Mouse (Mus musculus) adrenal gland, postnatal 10 days (tissue): Measurements from ENCODE around the gene Cdk6. TPM values are rescaled to one million over a fixed set of nuclear protein-coding genes. Genes with fewer than 3 reads are reported as not detected.
A peak's percentile ranks its signal among the peaks of the same experiment; 100 is the strongest.

Experiments used
- DNase-seq: peaks from one replicate; pipeline ENCODE4 v3.0.0; 2021; ENCODE audit warnings: mixed read lengths
- total RNA-seq, 2 experiments: library from RNA; stranded (reverse); gene quantifications; 2 replicates each; pipeline ENCODE4 v1.2.3; 2021

The Cdk6 gene
- total RNA-seq, 2 experiments from 2014 or later: 24.2 to 30.8 TPM

- DNase-seq: no peak
These were observed 141.9 kb downstream of the Cdk6 start for GRCm38 (mm10) chr5:3483054-3483722.

- no peak for DNase-seq
These were observed 145.4 kb downstream of the Cdk6 start for GRCm38 (mm10) chr5:3486579-3487282.

GRCm38 (mm10) chr5:3488146-3488774 lies 147.0 kb downstream of the Cdk6 start:
- DNase-seq: no peak

GRCm38 (mm10) chr5:3490358-3490757 lies 149.1 kb downstream of the Cdk6 start:
- DNase-seq: no peak

- DNase-seq: peak; percentile 83
These were observed 149.8 kb downstream of the Cdk6 start for GRCm38 (mm10) chr5:3491084-3491483.

GRCm38 (mm10) chr5:3491883-3492282 lies 150.6 kb downstream of the Cdk6 start:
- no peak for DNase-seq

GRCm38 (mm10) chr5:3492776-3493636 lies 151.7 kb downstream of the Cdk6 start:
- DNase-seq: no peak

GRCm38 (mm10) chr5:3493968-3494367 lies 152.7 kb downstream of the Cdk6 start:
- DNase-seq: no peak

- no peak for DNase-seq
These were observed 153.3 kb downstream of the Cdk6 start for GRCm38 (mm10) chr5:3494452-3495187.

- no peak for DNase-seq
These were observed 156.2 kb downstream of the Cdk6 start for GRCm38 (mm10) chr5:3497505-3497925.

GRCm38 (mm10) chr5:3500298-3500697 lies 159.0 kb downstream of the Cdk6 start:
- no peak for DNase-seq

- DNase-seq: no peak
These were observed 159.8 kb downstream of the Cdk6 start for GRCm38 (mm10) chr5:3500957-3501563.

GRCm38 (mm10) chr5:3501564-3502001 lies 160.3 kb downstream of the Cdk6 start:
- DNase-seq: peak; percentile 45

GRCm38 (mm10) chr5:3502610-3503350 lies 161.5 kb downstream of the Cdk6 start:
- peak; percentile 57 for DNase-seq

GRCm38 (mm10) chr5:3503373-3503772 lies 162.1 kb downstream of the Cdk6 start:
- no peak for DNase-seq

GRCm38 (mm10) chr5:3503836-3504323 lies 162.6 kb downstream of the Cdk6 start:
- DNase-seq: no peak

- DNase-seq: no peak
These were observed 163.2 kb downstream of the Cdk6 start for GRCm38 (mm10) chr5:3504453-3504852.

GRCm38 (mm10) chr5:3505553-3505952 lies 164.3 kb downstream of the Cdk6 start:
- no peak for DNase-seq

- DNase-seq: no peak
These were observed 167.4 kb downstream of the Cdk6 start for GRCm38 (mm10) chr5:3508480-3509381.
